Mouse (Mus musculus): ENCODE measurements around the gene Inhba. TPM values are rescaled to one million over a fixed set of nuclear protein-coding genes. Genes with fewer than 3 reads are reported as not detected.

Inhba gene
- total RNA-seq, 2 experiments from 2014 or later, result 13.1 to 14.3 TPM

GRCm38 (mm10) chr13:16023070-16024039 is 11.7 kb downstream of the Inhba start:
- peak; percentile 61 to 64 for DNase-seq

DNA sequence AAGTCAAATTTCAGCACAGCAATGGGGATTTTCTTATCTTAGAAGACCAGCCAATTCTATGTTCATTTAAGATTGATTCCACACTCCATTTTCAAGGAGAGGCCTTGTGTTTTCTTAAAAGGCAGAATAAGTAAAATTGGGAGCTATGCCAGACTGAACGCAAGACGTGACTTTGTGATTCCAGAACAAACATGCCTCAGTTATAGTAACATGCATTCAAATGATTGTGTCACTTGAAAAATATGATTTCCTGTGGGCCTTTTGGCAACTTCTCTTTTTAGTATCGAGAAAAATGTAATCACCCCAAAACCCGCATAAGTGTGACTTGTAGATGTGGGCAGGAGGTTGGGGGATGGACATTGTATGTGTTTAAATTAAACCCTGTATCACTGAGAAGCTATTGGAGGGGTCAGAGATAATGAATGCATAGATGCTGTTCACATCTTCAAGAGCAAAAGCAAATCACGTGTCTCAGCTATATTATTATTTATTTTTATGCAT is 19.0 kb downstream of the Inhba start:
- DNase-seq, result no peak

GRCm38 (mm10) chr13:16032425-16032824 is 20.8 kb downstream of the Inhba start:
- no peak for DNase-seq

DNA sequence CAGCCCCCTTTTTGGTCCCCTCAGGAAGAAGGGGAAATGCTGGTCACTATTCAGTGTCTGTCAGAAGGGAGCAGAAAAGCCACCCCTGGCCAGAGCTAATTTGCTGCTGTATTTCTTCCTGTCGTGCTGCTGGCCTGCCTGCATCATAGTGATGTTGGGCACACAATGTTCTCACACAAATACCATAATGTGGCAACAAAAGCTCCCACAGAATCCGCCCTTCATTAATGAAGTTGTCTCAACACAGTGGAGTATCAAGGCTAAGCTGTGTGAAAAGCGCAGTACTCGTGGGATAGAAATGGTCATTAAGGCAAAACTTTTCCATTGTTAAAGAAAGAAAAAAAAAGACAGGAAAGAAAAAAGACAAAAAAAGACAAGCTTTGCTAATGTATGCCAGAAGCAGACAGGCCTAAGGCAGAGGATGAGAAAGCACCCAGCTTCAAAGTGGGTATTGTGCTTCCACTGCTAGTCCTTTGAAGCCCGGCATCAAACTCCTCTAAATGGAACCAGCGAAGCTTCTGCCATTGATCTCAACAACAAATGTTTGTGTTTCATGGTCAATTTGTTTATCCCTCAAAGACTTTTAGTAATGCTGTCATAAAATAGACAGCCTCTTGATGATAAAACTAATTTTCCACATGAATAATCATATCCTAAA is 21.4 kb downstream of the Inhba start:
- DNase-seq, result no peak

- DNase-seq, result no peak
Observed at GRCm38 (mm10) chr13:16069079-16069478, 57.4 kb downstream of the Inhba start.

- no peak for DNase-seq
Observed at GRCm38 (mm10) chr13:16077276-16077675, 65.6 kb downstream of the Inhba start.

- no peak for DNase-seq
Observed at GRCm38 (mm10) chr13:16078216-16078731, 66.6 kb downstream of the Inhba start.

- DNase-seq, result no peak
Observed at GRCm38 (mm10) chr13:16080205-16080604, 68.6 kb downstream of the Inhba start.
